Mouse (Mus musculus): Measurements from ENCODE around the gene Ccdc81.

- TF ChIP-seq CTCF (IDR thresholded peaks at IDR 0.05; ENCODE audit: low read depth) (no peak), EP300 (IDR thresholded peaks at IDR 0.05; ENCODE audit: low read depth) (no peak)
These were observed 69.9 kb downstream of the Ccdc81 start for GRCm38 (mm10) chr7:89833521-89833920.
